Mouse (Mus musculus): Measurements from ENCODE around the gene Ganab.
"Not testable (repeated sequence)": the region's sequence is repeated elsewhere in the genome, so short reads cannot be mapped to it uniquely, and the experiment has no call there.

Gene Ganab

GRCm38 (mm10) chr19:8888511-8889385 is 9.1 kb upstream of the Ganab start, which contains the start of the genes 1810009A15Rik and Gm49416:
TSS of gene 1810009A15Rik (plus strand) at chr19:8888853.
TSS of gene Gm49416 (plus strand) at chr19:8888926.
- peak; percentile 98 for DNase-seq

DNA sequence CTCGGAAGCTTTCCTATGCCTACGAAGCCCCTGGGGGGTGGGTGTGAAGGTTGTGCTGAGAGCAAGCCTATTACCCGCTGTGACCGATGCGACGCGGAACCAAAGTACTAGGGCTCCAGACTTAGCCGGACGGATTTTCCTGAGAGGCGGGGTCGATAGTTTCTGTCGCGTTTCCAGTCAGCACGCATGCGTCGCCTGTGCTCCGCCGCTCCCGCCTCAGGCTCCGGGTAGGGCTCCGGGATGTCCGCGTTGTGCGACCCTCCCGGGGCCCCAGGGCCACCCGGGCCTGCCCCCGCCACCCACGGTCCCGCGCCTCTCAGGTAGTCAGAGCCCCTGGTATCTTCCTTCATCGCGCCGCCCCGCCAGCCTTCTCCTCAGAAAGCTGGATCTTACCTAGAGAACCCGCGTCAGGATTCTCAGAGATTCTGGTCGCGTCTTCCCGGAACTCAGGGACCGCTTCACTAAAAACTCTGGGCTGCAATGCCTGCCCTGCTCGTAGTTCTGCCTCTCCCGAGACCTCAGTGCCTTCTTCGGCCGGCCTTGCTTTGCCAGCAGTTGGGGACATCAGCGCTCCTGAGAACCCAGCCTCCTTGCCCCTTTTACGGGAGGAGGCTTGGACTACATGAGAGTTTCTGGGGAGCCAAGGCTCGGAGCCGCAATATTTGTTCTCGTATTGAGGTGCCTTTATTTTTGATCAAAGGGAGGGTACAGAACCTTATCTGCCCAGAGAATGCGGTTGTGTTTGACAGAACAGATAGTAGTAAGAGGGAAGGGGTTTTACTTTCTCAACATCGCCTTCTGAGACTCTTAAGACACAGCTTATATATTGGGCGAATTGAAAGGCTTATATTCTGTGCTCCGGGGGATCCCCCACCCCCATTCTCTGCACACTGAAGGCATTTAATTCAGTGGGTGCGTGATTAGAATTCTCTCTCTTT is 4.8 kb upstream of the Ganab start, which contains the start of gene Ints5:
Ints5 (plus strand) TSS at position 177 of the 938 bp plus-strand sequence.
- DNase-seq, result peak; percentile 92

DNA sequence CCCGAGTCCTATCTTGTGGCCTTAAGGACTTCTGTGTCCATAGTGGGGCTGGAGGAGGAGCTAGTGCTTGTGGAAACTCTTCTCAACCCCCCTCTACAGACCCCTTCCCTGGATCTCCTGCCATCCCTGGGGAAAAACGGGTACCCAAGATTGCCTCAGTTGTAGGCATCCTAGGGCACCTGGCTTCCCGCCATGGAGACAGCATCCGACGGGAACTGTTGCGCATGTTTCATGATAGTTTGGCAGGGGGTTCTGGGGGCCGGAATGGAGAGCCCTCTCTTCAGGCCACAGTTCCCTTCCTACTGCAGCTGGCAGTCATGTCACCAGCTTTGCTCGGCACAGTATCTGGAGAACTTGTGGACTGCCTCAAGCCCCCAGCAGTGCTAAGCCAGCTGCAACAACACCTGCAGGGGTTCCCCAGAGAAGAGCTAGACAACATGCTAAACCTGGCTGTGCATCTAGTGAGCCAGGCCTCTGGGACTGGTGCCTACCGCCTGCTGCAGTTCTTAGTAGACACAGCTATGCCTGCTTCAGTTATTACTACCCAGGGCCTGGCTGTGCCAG is 2.4 kb upstream of the Ganab start:
- no peak for DNase-seq

GRCm38 (mm10) chr19:8896231-8896630 is 1.6 kb upstream of the Ganab start:
- DNase-seq, result not testable (repeated sequence)

DNA sequence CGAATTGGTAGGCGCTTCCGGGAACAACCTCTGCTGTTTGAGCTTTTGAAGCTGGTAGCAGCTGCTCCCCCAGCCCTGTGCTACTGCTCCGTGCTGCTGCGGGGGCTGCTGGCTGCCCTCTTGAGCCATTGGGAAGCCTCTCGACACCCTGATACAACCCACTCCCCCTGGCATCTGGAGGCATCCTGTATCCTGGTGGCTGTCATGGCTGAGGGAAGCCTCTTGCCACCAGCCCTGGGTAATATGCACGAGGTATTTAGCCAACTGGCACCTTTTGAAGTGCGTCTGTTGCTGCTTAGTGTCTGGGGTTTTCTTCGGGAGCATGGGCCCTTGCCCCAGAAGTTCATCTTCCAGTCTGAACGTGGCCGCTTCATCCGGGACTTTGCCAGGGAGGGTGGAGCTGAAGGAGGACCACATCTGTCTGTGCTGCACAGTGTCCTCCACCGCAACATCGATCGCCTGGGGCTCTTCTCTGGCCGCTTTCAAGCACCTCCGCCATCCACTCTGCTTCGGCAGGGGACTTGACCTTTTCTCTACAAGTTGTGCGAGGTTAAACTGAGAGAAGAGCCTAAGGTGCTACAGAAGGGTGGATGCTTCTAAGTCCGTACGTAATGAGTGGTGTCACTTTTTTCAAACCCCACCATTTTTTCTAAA is 533 bp upstream of the Ganab start:
- DNase-seq, result peak; percentile 78

- DNase-seq, result no peak
Measured at GRCm38 (mm10) chr19:8898576-8898975, 705 bp downstream of the Ganab start.

- no peak for DNase-seq
Measured at GRCm38 (mm10) chr19:8899079-8899478, 1.2 kb downstream of the Ganab start.

DNA sequence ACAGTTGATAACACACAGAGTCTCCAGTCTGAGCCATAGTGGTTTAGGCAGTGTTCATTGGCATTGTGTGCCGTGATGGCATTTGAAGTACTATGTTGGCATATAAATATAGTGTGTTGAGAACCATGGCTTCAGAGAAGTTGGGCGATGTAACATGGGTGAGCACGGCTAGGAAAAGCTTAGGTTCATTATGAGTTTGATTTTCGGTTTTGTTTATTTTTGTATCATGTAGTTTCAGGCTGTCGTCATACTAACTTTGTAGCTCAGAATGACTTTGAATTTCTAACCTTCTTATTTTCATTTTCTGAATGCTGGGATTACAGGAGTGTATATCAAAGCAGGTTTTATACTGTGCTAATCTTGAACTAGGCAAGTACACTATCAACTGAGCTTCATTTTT is 5.5 kb downstream of the Ganab start:
- DNase-seq, result no peak

- DNase-seq, result no peak
Measured at GRCm38 (mm10) chr19:8908531-8908930, 10.7 kb downstream of the Ganab start.

GRCm38 (mm10) chr19:8911810-8912209 is 13.9 kb downstream of the Ganab start:
- no peak for DNase-seq

DNA sequence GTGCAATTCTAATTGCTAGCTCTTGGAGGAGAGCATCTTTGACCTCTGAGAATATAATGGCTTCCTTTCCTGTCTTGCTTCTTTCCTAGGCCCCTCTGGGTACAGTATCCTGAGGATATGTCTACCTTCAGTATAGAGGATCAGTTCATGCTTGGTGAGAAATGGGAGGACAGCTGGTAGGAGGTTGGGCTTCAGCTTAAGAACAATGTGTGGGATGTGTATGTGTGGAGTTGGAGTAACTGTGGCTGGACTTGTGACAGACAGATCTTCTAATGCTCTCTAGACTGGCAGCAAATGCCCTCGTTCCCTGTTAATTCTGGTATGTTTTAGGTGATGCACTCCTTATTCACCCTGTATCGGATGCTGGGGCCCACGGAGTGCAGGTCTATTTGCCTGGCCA is 16.3 kb downstream of the Ganab start:
- DNase-seq, result no peak

DNA sequence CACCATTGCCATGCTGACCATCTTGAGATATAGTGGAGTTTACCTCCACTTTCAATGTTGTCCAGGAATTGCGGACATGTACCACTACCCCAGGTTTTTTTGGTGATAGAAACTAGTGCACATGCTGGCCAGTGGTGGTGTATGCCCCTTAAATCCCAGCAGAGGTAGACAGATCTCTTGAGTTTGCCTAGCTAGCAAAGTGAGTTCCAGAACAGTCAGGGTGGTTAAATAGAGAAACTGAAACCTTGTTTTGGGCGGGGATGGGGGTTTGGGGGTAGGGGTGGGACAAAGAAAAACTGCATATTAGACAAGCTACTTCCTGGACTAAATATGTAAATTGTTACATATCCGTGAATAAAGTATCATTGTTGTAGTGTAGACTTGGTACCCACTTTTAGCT is 21.1 kb downstream of the Ganab start:
- DNase-seq, result no peak

GRCm38 (mm10) chr19:8919684-8920072 is 21.8 kb downstream of the Ganab start:
- DNase-seq, result no peak

DNA sequence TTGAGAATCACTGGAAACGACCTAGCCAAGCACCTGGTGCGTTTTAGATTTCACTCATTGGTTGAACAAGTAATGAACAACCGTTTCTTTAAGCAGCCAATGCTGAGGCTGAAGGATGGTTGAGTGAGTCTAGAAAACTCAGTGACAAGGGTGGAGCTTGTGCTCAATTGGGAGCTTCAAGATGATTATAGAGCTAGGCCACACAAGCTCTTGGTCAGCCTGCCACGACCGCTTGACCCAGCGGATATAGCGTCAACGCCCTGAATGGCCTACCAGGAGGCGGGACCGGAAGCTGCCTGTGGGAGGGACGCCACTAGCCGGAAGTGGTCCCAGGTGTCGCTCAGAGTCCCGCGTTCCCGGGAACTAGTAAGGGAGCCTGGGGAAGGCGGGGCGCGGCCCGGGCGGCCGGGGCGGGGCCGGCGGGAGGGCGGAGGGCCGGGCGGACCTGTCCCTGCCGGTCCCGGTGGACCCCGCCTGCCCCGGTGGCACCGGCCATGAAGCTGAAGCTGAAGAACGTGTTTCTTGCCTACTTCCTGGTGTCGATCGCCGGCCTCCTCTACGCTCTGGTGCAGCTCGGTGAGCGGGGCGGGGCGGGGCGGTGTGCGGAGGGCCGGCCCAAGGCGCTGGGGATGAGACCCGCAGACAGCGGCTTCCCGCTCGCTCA is 22.3 kb downstream of the Ganab start, which contains the start of gene B3gat3:
B3gat3 (plus strand) TSS at position 302 of the 664 bp plus-strand sequence.
- DNase-seq, result peak; percentile 98

- DNase-seq, result no peak
Measured at GRCm38 (mm10) chr19:8920836-8921291, 23.0 kb downstream of the Ganab start.

DNA sequence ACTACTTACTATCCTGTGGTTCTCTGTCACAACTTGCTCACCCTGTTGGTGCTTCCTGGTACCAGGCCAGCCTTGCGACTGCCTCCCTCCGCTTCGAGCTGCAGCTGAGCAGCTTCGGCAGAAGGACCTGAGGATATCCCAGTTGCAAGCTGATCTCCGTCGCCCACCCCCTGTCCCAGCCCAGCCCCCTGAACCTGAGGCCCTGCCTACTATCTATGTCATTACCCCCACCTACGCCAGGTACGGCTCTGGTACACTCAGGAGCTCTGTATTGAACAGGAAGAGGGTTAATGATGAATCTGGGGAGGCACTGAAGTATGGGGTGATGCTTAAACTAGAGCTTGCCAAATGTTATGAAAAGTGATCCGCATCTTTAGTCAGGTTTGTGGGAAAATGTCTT is 23.9 kb downstream of the Ganab start:
- DNase-seq, result no peak

DNA sequence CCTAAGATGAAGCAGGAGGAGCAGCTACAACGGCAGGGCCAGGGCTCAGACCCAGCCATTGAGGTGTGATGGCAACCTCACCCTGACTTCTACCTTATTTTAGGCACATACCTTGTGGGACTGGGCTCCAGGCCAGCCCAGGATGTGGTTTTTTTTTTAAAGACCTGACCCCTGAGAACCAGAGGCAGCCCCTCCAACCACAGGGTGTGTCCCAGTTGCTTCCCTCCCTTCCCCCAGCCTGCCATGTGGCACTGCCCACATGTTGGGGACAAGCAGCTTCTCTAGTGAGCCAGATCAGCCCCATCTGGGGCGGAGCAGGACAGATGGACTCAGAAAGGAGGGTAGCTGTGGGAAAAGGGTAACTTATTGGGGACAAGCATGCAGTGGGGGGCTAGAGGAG is 28.9 kb downstream of the Ganab start:
- no peak for DNase-seq

GRCm38 (mm10) chr19:8927891-8928525 is 30.1 kb downstream of the Ganab start:
- no peak for DNase-seq

DNA sequence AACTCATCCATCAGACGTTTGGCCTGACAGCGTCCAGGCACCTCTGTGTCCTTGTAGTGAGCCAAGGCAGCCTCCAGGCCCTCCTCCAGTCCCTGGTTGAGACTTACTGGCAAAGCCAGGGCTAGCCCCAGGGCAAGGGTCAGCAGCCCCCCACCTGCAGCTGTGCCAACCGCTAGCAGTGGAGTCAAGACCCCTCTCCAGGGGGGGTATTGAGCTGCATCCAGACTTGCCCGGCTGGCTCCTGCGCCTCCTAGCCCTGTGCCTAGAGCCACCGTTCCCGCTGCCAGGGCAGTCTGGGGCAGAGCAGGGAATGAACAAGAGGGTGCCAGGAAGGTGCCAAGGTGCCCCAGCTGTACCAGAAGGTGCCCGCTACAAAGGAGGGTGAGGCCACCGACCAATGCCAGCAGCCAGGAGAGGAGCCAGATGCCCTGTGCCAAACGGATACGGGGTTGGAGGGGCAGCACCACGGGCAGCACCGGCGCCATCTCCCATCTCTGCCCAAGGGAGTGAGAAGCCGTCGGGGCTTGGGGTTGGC is 30.9 kb downstream of the Ganab start:
- DNase-seq, result no peak

DNA sequence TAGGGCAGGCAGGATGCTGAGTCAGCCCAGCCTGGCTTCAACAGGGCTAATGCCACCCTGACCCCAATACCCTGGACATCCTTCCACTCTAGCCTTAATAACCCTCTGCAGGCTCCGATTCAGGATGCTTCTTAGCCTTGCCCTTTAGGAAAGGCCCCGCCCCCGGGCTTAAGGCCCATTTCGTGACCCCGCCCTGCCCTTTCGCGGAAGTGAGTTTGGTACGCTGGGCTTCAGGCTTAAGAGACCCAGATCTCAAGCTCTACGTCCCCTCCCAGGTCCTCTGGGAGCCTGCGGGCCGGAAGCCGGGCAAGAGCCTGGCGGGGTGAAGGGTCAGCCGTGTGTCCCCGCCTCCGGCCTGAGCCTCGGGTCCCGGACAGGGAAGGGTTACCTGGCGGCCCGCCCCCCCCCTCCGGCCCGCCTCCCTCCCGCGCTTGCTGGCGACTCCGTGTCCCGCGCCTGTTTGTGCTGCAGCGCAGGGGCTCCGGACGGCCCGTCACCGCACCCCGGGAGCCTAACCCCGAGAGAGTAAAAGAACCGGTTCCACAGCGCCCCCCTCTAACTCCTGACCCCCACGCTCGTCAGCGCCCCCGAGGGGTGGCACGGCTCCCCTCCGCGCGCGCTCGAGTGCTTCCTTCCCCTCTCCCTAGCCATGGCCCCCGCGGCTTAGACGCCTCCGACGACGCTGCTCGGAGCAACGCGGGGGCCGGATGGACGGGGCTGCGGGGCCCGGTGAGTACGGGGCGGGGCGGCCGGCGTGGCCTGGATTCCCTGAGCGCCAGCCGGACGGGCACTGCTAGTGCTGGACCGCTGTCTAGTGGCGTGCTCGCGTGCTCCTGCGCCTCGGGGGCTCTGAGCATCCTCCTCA is 31.6 kb downstream of the Ganab start, which contains the start of the genes Rom1 and Eml3:
Rom1 (minus strand) TSS at position 133 of the 865 bp plus-strand sequence.
Eml3 (plus strand) TSS at position 329 of the 865 bp plus-strand sequence.
- peak; percentile 96 for DNase-seq

All from lung, postnatal 10 days (tissue).